Mouse (Mus musculus) bone marrow, adult 2 months (tissue): ENCODE results near the gene Bmp2k.

Experiments used
- CTCF ChIP-seq: fragments of 200-500 bp; IDR thresholded peaks from 2 replicates; pipeline ENCODE4 v1.5.1; 2011; ENCODE audit warnings: low read length, control low read depth; ENCODE audit not compliant: control insufficient read depth, insufficient read depth
- POLR2A ChIP-seq: fragments of 200-500 bp; IDR thresholded peaks from 2 replicates; pipeline ENCODE4 v1.6.1; 2011; ENCODE audit warnings: low read depth, mild to moderate bottlenecking, control low read depth, low read length, borderline replicate concordance; ENCODE audit not compliant: control insufficient read depth

DNA sequence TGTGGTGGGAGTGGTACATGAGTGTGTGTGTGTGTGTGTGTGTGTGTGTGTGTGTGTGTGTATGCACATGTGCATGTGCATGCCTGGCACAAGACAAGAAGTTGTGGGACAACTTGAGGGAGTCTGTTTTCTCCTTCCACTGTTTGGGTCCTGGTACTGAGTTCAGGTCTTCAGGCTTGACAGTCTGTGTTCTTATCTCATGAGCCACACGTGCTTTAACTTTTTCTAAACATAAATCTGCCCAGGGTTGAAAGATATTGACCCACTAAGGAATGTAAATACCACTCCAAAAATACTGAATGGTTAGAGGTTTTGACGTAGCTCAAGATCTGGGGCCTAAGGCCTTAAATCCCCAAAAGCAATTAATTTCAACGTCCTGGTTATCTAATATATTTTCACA is 23.8 kb upstream of the Bmp2k start:
- TF ChIP-seq POLR2A (no peak), CTCF (no peak)
